Mouse (Mus musculus): ENCODE measurements around the gene Gas2l2.

The Gas2l2 gene

GRCm38 (mm10) chr11:83394802-83395439, 34.3 kb downstream of the Gas2l2 start:
- no peak for DNase-seq (ENCODE audit: low read depth)

GRCm38 (mm10) chr11:83393062-83393461, 36.2 kb downstream of the Gas2l2 start:
- no peak for DNase-seq (ENCODE audit: low read depth)

- DNase-seq (ENCODE audit: low read depth), result no peak
Observed at GRCm38 (mm10) chr11:83383532-83383887, 45.7 kb downstream of the Gas2l2 start.

- no peak for DNase-seq (ENCODE audit: low read depth)
Observed at GRCm38 (mm10) chr11:83382876-83383531, 46.3 kb downstream of the Gas2l2 start.

- peak; percentile 41 for DNase-seq (ENCODE audit: low read depth)
Observed at GRCm38 (mm10) chr11:83379745-83380341, 49.4 kb downstream of the Gas2l2 start.

Measured in c-Kit-positive CD71-positive TER-119-negative erythroid progenitor cells, embryonic 14.5 days (primary cell).